Mouse (Mus musculus): ENCODE data around the gene Plekhm3. TPM values are rescaled to one million over a fixed set of nuclear protein-coding genes. Genes with fewer than 3 reads are reported as not detected.

The Plekhm3 gene
- polyA plus RNA-seq, 1 experiment from 2014 or later = 2.2 TPM

DNA sequence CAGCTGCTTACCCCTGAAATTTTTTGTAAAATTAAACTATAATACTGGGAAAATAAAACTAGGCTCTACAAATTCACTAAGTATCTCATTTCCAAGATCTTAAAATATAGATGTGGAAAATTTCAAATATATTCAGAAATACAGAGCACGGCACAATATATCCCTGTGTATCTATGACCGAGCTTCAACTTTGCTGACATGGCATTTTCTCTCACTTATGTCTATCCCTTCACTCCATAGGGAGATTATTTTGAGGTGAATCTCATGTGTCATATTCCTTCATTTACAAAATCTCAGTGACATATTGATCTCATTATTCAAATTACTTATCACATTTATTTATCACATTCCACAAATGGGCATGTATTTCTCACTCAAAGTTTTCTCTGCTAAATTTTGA is 143.4 kb downstream of the Plekhm3 start:
- no peaks in the 10 kb centered on the region for H3K36me3 ChIP-seq (ENCODE audit: control insufficient read depth, insufficient read depth, low read length)
- ATAC-seq (ENCODE audit: low FRiP score, low TSS enrichment) = no peak
- no peaks in the 10 kb centered on the region for H3K4me1 ChIP-seq (replicated peaks; ENCODE audit: control insufficient read depth, insufficient read depth)
- H3K4me2 ChIP-seq (replicated peaks; ENCODE audit: low read depth) = no peak overlapping the region
- no peak for TF ChIP-seq EP300 (optimal IDR thresholded peaks at IDR 0.05)
- TF ChIP-seq CTCF (IDR thresholded peaks at IDR 0.05; ENCODE audit: low read depth) = no peak
- H3K9me3 ChIP-seq (ENCODE audit: control insufficient read depth, low read length) = no peaks in the 10 kb centered on the region
- H3K27ac ChIP-seq (replicated peaks) = no peak overlapping the region
- no peaks in the 10 kb centered on the region for H3K27me3 ChIP-seq (ENCODE audit: control insufficient read depth, insufficient read depth, low read length)
- no peak overlapping the region for H3K4me3 ChIP-seq (ENCODE audit: low read depth, low read length)
- 96% methylated on average over 2 of the region's 2 CpGs for WGBS
- DNase-seq (ENCODE audit: low spot score) = no peak
- no peak overlapping the region for H3K9ac ChIP-seq (ENCODE audit: low read length)

DNA sequence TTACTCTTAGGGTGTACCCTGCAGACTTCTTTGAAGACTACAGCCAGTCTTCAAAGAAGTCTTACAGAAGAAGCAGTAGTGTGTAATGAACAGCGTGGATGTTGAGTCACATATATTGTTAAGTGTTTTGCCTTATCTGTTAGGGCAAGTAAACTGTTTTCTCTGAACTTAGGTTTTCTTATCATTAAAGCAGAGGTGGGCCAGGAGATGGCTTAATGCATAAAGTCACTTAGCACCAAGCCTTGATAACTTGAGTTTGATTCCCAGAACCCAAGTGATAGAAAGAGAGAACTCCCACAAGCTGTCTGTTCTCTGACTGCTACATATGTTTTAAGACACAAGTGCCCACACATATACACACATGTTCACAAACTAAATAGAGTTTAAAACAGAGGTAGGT is 144.7 kb downstream of the Plekhm3 start:
- TF ChIP-seq EP300 (optimal IDR thresholded peaks at IDR 0.05) = no peak
- TF ChIP-seq CTCF (IDR thresholded peaks at IDR 0.05; ENCODE audit: low read depth) = no peak
- Histone ChIP-seq H3K36me3 (ENCODE audit: control insufficient read depth, insufficient read depth, low read length) (no peaks in the 10 kb centered on the region), H3K27me3 (ENCODE audit: control insufficient read depth, insufficient read depth, low read length) (no peaks in the 10 kb centered on the region), H3K4me3 (ENCODE audit: low read depth, low read length) (no peak overlapping the region), H3K27ac (replicated peaks) (no peak overlapping the region), H3K4me2 (replicated peaks; ENCODE audit: low read depth) (no peak overlapping the region), H3K4me1 (replicated peaks; ENCODE audit: control insufficient read depth, insufficient read depth) (no peaks in the 10 kb centered on the region), H3K9ac (ENCODE audit: low read length) (no peak overlapping the region), H3K9me3 (ENCODE audit: control insufficient read depth, low read length) (no peaks in the 10 kb centered on the region)
- DNase-seq (ENCODE audit: low spot score) = no peak
- ATAC-seq (ENCODE audit: low FRiP score, low TSS enrichment) = no peak
- WGBS = 67% methylated on average over 1 of the region's 1 CpGs

DNA sequence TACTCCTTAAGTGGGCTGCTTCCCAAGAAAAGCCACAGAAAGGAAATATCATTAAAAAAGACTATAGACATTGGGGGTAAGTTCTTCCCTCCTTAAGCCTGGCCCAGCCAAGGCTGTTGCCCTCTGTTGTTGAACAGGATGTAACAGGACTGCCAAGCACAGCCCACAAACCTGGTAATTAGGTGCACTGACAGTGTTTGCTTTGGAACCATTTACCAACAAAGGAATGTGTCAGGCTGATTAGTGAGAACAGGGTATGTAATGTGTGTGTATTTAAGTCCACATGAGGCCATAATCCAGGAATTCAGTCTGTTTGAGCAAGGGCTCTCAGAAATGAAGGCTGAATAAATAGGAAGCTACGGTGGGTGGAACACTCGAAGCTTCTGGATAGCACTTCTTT is 147.5 kb downstream of the Plekhm3 start:
- H3K4me1 ChIP-seq (replicated peaks; ENCODE audit: control insufficient read depth, insufficient read depth) = no peaks in the 10 kb centered on the region

DNA sequence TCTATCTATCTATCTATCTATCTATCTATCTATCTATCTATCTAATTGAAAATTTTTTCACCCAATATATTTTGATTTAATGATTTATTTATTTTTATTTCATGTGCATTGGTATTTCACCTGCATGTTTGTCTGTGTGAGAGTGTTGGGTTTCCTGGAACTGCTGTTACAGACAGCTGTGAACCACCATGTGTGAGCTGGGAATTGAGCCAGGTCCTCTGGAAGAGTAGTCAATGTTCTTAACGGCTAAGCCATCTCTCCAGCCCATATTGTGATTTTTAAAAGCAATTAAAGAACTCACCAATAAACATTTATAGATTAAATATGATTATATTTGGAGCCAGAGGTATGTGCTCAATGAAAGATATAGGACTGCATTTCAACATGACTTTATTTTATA is 148.9 kb downstream of the Plekhm3 start:
- Histone ChIP-seq H3K36me3 (ENCODE audit: control insufficient read depth, insufficient read depth, low read length) (no peaks in the 10 kb centered on the region), H3K4me3 (ENCODE audit: low read depth, low read length) (no peak overlapping the region), H3K4me2 (replicated peaks; ENCODE audit: low read depth) (no peak overlapping the region), H3K27me3 (ENCODE audit: control insufficient read depth, insufficient read depth, low read length) (no peaks in the 10 kb centered on the region), H3K4me1 (replicated peaks; ENCODE audit: control insufficient read depth, insufficient read depth) (no peaks in the 10 kb centered on the region), H3K9ac (ENCODE audit: low read length) (no peak overlapping the region), H3K9me3 (ENCODE audit: control insufficient read depth, low read length) (no peaks in the 10 kb centered on the region), H3K27ac (replicated peaks) (no peak overlapping the region)
- 23% methylated on average over 1 of the region's 1 CpGs for WGBS
- ATAC-seq (ENCODE audit: low FRiP score, low TSS enrichment) (no peak), DNase-seq (ENCODE audit: low spot score) (no peak)
- no peak for TF ChIP-seq CTCF (IDR thresholded peaks at IDR 0.05; ENCODE audit: low read depth)
- no peak for TF ChIP-seq EP300 (optimal IDR thresholded peaks at IDR 0.05)

More for the DNA sequence above, 147.5 kb downstream of the Plekhm3 start:
- no peaks in the 10 kb centered on the region for H3K27me3 ChIP-seq (ENCODE audit: control insufficient read depth, insufficient read depth, low read length)
- TF ChIP-seq EP300 (optimal IDR thresholded peaks at IDR 0.05) = no peak
- TF ChIP-seq CTCF (IDR thresholded peaks at IDR 0.05; ENCODE audit: low read depth) = peak; percentile 38
- H3K36me3 ChIP-seq (ENCODE audit: control insufficient read depth, insufficient read depth, low read length) = no peaks in the 10 kb centered on the region
- no peak overlapping the region for H3K4me2 ChIP-seq (replicated peaks; ENCODE audit: low read depth)
- no peaks in the 10 kb centered on the region for H3K9me3 ChIP-seq (ENCODE audit: control insufficient read depth, low read length)
- 23% methylated on average over 2 of the region's 2 CpGs for WGBS
- no peak overlapping the region for H3K4me3 ChIP-seq (ENCODE audit: low read depth, low read length)
- H3K9ac ChIP-seq (ENCODE audit: low read length) = no peak overlapping the region
- peak; percentile 70 for DNase-seq (ENCODE audit: low spot score)
- peak; percentile 98 for ATAC-seq (ENCODE audit: low FRiP score, low TSS enrichment)
- peak overlapping the region; percentile 70 for H3K27ac ChIP-seq (replicated peaks)

DNA sequence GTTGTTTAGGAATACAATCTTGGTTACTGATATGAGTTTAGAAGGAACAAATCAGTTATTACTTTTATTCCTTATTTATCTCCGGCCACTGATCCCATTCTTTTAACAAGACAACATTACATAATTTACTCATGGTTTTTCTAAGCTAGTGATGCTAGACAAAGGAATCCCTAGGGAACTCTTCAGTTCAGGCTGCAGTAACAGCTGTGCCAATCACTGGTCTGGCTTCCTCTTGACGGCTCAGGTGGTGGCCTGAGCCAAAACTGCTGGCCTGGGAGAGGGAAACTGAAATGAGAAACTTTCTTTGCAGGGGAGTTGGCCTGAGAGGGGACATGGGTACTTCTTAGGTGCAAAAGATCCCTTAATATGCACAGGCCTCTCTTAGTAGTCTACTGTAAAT is 151.4 kb downstream of the Plekhm3 start:
- TF ChIP-seq CTCF (IDR thresholded peaks at IDR 0.05; ENCODE audit: low read depth) (no peak), EP300 (optimal IDR thresholded peaks at IDR 0.05) (no peak)
- Histone ChIP-seq H3K36me3 (ENCODE audit: control insufficient read depth, insufficient read depth, low read length) (no peaks in the 10 kb centered on the region), H3K4me3 (ENCODE audit: low read depth, low read length) (no peak overlapping the region), H3K9me3 (ENCODE audit: control insufficient read depth, low read length) (no peaks in the 10 kb centered on the region), H3K4me1 (replicated peaks; ENCODE audit: control insufficient read depth, insufficient read depth) (no peaks in the 10 kb centered on the region), H3K27me3 (ENCODE audit: control insufficient read depth, insufficient read depth, low read length) (no peaks in the 10 kb centered on the region), H3K9ac (ENCODE audit: low read length) (no peak overlapping the region), H3K4me2 (replicated peaks; ENCODE audit: low read depth) (no peak overlapping the region), H3K27ac (replicated peaks) (no peak overlapping the region)
- WGBS = 62% methylated on average over 2 of the region's 2 CpGs
- ATAC-seq (ENCODE audit: low FRiP score, low TSS enrichment) (no peak), DNase-seq (ENCODE audit: low spot score) (no peak)

DNA sequence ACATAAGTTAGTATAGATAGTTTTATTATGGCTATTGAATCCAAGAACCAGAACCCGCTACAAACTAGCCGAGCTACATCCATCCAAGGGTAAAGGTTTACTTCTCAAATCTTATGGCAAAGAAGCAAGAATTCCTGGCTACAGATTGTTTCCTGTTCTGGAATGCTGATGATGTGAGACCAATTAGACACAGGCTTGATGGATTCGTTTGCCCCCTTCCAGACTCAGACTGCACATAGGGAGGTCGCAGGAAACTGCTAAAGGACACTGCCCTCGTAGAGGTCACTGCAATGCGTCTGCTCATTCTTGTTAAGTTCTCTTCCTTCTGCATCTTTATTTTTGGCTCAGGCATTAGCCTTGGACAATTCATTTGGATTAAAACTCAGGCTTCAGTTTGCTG is 154.0 kb downstream of the Plekhm3 start:
- ATAC-seq (ENCODE audit: low FRiP score, low TSS enrichment) (no peak), DNase-seq (ENCODE audit: low spot score) (no peak)
- no peak overlapping the region for H3K27ac ChIP-seq (replicated peaks)
- no peak overlapping the region for H3K9ac ChIP-seq (ENCODE audit: low read length)
- no peak overlapping the region for H3K4me2 ChIP-seq (replicated peaks; ENCODE audit: low read depth)
- no peaks in the 10 kb centered on the region for H3K4me1 ChIP-seq (replicated peaks; ENCODE audit: control insufficient read depth, insufficient read depth)
- no peaks in the 10 kb centered on the region for H3K36me3 ChIP-seq (ENCODE audit: control insufficient read depth, insufficient read depth, low read length)
- no peaks in the 10 kb centered on the region for H3K27me3 ChIP-seq (ENCODE audit: control insufficient read depth, insufficient read depth, low read length)
- no peak for TF ChIP-seq CTCF (IDR thresholded peaks at IDR 0.05; ENCODE audit: low read depth)
- TF ChIP-seq EP300 (optimal IDR thresholded peaks at IDR 0.05) = no peak
- H3K4me3 ChIP-seq (ENCODE audit: low read depth, low read length) = no peak overlapping the region
- H3K9me3 ChIP-seq (ENCODE audit: control insufficient read depth, low read length) = no peaks in the 10 kb centered on the region
- WGBS = 51% methylated on average over 6 of the region's 6 CpGs
